8 mouse cellular contexts compared by ENCODE assay signal in genomic region chr11:87085461-87085860, GRCm38 (mm10). TPM values are rescaled to one million over a fixed set of nuclear protein-coding genes. Genes with fewer than 3 reads are reported as not detected.
DNase-seq lines count a peak whose midpoint lies in the region; ATAC-seq lines count a peak whose summit lies in the region.

No protein-coding gene starts in this region.

- peak overlapping the region; percentile 91 for H3K4me2 ChIP-seq in heart, embryonic 15.5 days
- H3K4me2 ChIP-seq in hindbrain, embryonic 15.5 days = peak overlapping the region; percentile 90
- peak overlapping the region; percentile 96 for H3K4me2 ChIP-seq in midbrain, embryonic 15.5 days

- DNase-seq in heart, postnatal 14 days = no peak
- no peak for DNase-seq in embryo, embryonic 9.5 days (ENCODE audit: extremely low spot score)
- no peak for DNase-seq in layer of hippocampus, adult 11-12 months (ENCODE audit: low spot score)
- no peak for DNase-seq in adrenal gland, postnatal 25 days

- H3K4me3 ChIP-seq in heart, embryonic 15.5 days = peak overlapping the region; percentile 86
- H3K4me3 ChIP-seq in brown adipose tissue, adult 24 weeks (ENCODE audit: insufficient read depth, low read depth, low read length) = peak overlapping the region; percentile 95
- H3K4me3 ChIP-seq in hindbrain, embryonic 15.5 days = peak overlapping the region; percentile 88
- H3K4me3 ChIP-seq in midbrain, embryonic 15.5 days = peak overlapping the region; percentile 78

- no peaks in the 10 kb centered on the region for H3K27me3 ChIP-seq in heart, embryonic 15.5 days
- H3K27me3 ChIP-seq in hindbrain, embryonic 15.5 days = no peaks in the 10 kb centered on the region
- no peaks in the 10 kb centered on the region for H3K27me3 ChIP-seq in midbrain, embryonic 15.5 days (replicated peaks)

- intact Hi-C loops in heart, postnatal 14 days (cut with DNase I) = no loop called here

- peaks cover 24% of the 10 kb centered on the region for H3K4me1 ChIP-seq in heart, embryonic 15.5 days (replicated peaks)
- peaks cover 17% of the 10 kb centered on the region for H3K4me1 ChIP-seq in brown adipose tissue, adult 24 weeks (ENCODE audit: control insufficient read depth, insufficient read depth, insufficient read length, low read length)
- peaks cover 34% of the 10 kb centered on the region for H3K4me1 ChIP-seq in hindbrain, embryonic 15.5 days (replicated peaks)
- peaks cover 36% of the 10 kb centered on the region for H3K4me1 ChIP-seq in midbrain, embryonic 15.5 days

- no peak overlapping the region for H3K27ac ChIP-seq in heart, embryonic 15.5 days
- no peak overlapping the region for H3K27ac ChIP-seq in brown adipose tissue, adult 24 weeks (replicated peaks; ENCODE audit: low read depth, low read length)
- H3K27ac ChIP-seq in hindbrain, embryonic 15.5 days (replicated peaks) = no peak overlapping the region
- H3K27ac ChIP-seq in midbrain, embryonic 15.5 days = no peak overlapping the region

- H3K9me3 ChIP-seq in heart, embryonic 15.5 days (replicated peaks) = no peaks in the 10 kb centered on the region
- no peaks in the 10 kb centered on the region for H3K9me3 ChIP-seq in hindbrain, embryonic 15.5 days
- H3K9me3 ChIP-seq in midbrain, embryonic 15.5 days = no peaks in the 10 kb centered on the region

- H3K9ac ChIP-seq in heart, embryonic 15.5 days = peak overlapping the region; percentile 91
- peak overlapping the region; percentile 82; the same call in 1 of the 2 replicates for H3K9ac ChIP-seq in hindbrain, embryonic 15.5 days
- peak overlapping the region; percentile 63; the same call in 1 of the 2 replicates for H3K9ac ChIP-seq in midbrain, embryonic 15.5 days

- 86% methylated on average over 13 of the region's 13 CpGs for WGBS in heart, embryonic 15.5 days
- WGBS in hindbrain, embryonic 15.5 days = 92% methylated on average over 13 of the region's 13 CpGs
- 91% methylated on average over 13 of the region's 13 CpGs for WGBS in midbrain, embryonic 15.5 days

- ATAC-seq in heart, embryonic 15.5 days (replicated peaks; ENCODE audit: insufficient number of reproducible peaks, insufficient read depth, low FRiP score, low read depth) = no peak
- ATAC-seq in hindbrain, embryonic 15.5 days (ENCODE audit: low FRiP score, low read depth) = no peak
- ATAC-seq in midbrain, embryonic 15.5 days (replicated peaks) = no peak

- peaks cover 36% of the 10 kb centered on the region for H3K36me3 ChIP-seq in heart, embryonic 15.5 days
- peaks cover 27% of the 10 kb centered on the region for H3K36me3 ChIP-seq in hindbrain, embryonic 15.5 days
- peaks cover 8% of the 10 kb centered on the region for H3K36me3 ChIP-seq in midbrain, embryonic 15.5 days (replicated peaks)

RNA-seq across cellular contexts. Expression of gene Smg8, which starts 1.1 kb away (rescaled TPM):
- 11.0 and 13.4 TPM in 2 replicates for polyA plus RNA-seq in heart, embryonic 15.5 days (2015; fragmentation: Nextera tagmentation; extraction: Ambion mirVana)
- total RNA-seq in heart, postnatal 14 days (2021) = 1 to 10 TPM; 8.9 to 9.2 TPM
- 5.2 and 5.4 TPM in 2 replicates for polyA plus RNA-seq in brown adipose tissue, adult 24 weeks (2012; ENCODE audit: insufficient read depth, insufficient read length, missing spikeins)
- 20.1 and 22.1 TPM in 2 replicates for polyA plus RNA-seq in hindbrain, embryonic 15.5 days (2015; fragmentation: Nextera tagmentation; extraction: Ambion mirVana)
- polyA plus RNA-seq in midbrain, embryonic 15.5 days (2015; fragmentation: Nextera tagmentation; extraction: Ambion mirVana) = 22.2 and 22.7 TPM in 2 replicates
- 16.2 and 19.6 TPM in 2 replicates for total RNA-seq in adrenal gland, postnatal 25 days (2021)

RNA-seq across cellular contexts. Expression of gene Gdpd1, which starts 11.6 kb away (rescaled TPM):
- polyA plus RNA-seq in heart, embryonic 15.5 days (2015; fragmentation: Nextera tagmentation; extraction: Ambion mirVana) = 25.8 and 26.8 TPM in 2 replicates
- total RNA-seq in heart, postnatal 14 days (2021) = 10 to 100 TPM; 11.3 to 12.0 TPM
- 0.71 and 1.8 TPM in 2 replicates for polyA plus RNA-seq in brown adipose tissue, adult 24 weeks (2012; ENCODE audit: insufficient read depth, insufficient read length, missing spikeins)
- polyA plus RNA-seq in hindbrain, embryonic 15.5 days (2015; fragmentation: Nextera tagmentation; extraction: Ambion mirVana) = 156 and 163 TPM in 2 replicates
- polyA plus RNA-seq in midbrain, embryonic 15.5 days (2015; fragmentation: Nextera tagmentation; extraction: Ambion mirVana) = 168 and 172 TPM in 2 replicates
- 4.3 and 4.8 TPM in 2 replicates for total RNA-seq in adrenal gland, postnatal 25 days (2021)

RNA-seq across cellular contexts. Expression of gene Prr11, which starts 23.0 kb away (rescaled TPM):
- polyA plus RNA-seq in heart, embryonic 15.5 days (2015; fragmentation: Nextera tagmentation; extraction: Ambion mirVana) = 5.0 and 6.8 TPM in 2 replicates
- 1 to 10 TPM; 1.7 to 2.4 TPM for total RNA-seq in heart, postnatal 14 days (2021)
- polyA plus RNA-seq in brown adipose tissue, adult 24 weeks (2012; ENCODE audit: insufficient read depth, insufficient read length, missing spikeins) = 0.67 TPM in 1 of 2 replicates, not detected in the other
- polyA plus RNA-seq in hindbrain, embryonic 15.5 days (2015; fragmentation: Nextera tagmentation; extraction: Ambion mirVana) = 2.4 and 3.0 TPM in 2 replicates
- polyA plus RNA-seq in midbrain, embryonic 15.5 days (2015; fragmentation: Nextera tagmentation; extraction: Ambion mirVana) = 1.9 and 2.0 TPM in 2 replicates
- 2.5 and 3.4 TPM in 2 replicates for total RNA-seq in adrenal gland, postnatal 25 days (2021)

RNA-seq across cellular contexts. Expression of gene Ska2, which starts 23.6 kb away (rescaled TPM):
- polyA plus RNA-seq in heart, embryonic 15.5 days (2015; fragmentation: Nextera tagmentation; extraction: Ambion mirVana) = 46.9 and 50.2 TPM in 2 replicates
- 10 to 100 TPM; 13.9 to 16.6 TPM for total RNA-seq in heart, postnatal 14 days (2021)
- 5.8 and 6.4 TPM in 2 replicates for polyA plus RNA-seq in brown adipose tissue, adult 24 weeks (2012; ENCODE audit: insufficient read depth, insufficient read length, missing spikeins)
- 40.8 and 41.2 TPM in 2 replicates for polyA plus RNA-seq in hindbrain, embryonic 15.5 days (2015; fragmentation: Nextera tagmentation; extraction: Ambion mirVana)
- 44.4 and 46.7 TPM in 2 replicates for polyA plus RNA-seq in midbrain, embryonic 15.5 days (2015; fragmentation: Nextera tagmentation; extraction: Ambion mirVana)
- total RNA-seq in adrenal gland, postnatal 25 days (2021) = 8.3 and 8.6 TPM in 2 replicates

RNA-seq across cellular contexts. Expression of gene Trim37, which starts 41.4 kb away (rescaled TPM):
- polyA plus RNA-seq in heart, embryonic 15.5 days (2015; fragmentation: Nextera tagmentation; extraction: Ambion mirVana) = 16.4 and 19.8 TPM in 2 replicates
- 1 to 10 TPM; 6.1 to 9.2 TPM for total RNA-seq in heart, postnatal 14 days (2021)
- 5.6 and 6.4 TPM in 2 replicates for polyA plus RNA-seq in brown adipose tissue, adult 24 weeks (2012; ENCODE audit: insufficient read depth, insufficient read length, missing spikeins)
- polyA plus RNA-seq in hindbrain, embryonic 15.5 days (2015; fragmentation: Nextera tagmentation; extraction: Ambion mirVana) = 84.7 and 88.2 TPM in 2 replicates
- polyA plus RNA-seq in midbrain, embryonic 15.5 days (2015; fragmentation: Nextera tagmentation; extraction: Ambion mirVana) = 81.2 and 86.9 TPM in 2 replicates
- 14.6 and 22.0 TPM in 2 replicates for total RNA-seq in adrenal gland, postnatal 25 days (2021)
